Comparison of ENCODE assay signal across 8 mouse cellular contexts in genomic region chr2:32404663-32405062, GRCm38 (mm10). TPM values are rescaled to one million over a fixed set of nuclear protein-coding genes. Genes with fewer than 3 reads are reported as not detected.
DNase-seq lines count a peak whose midpoint lies in the region; ATAC-seq and TF ChIP-seq lines count a peak whose summit lies in the region.

No protein-coding gene starts in this region.

- H3K4me2 ChIP-seq in kidney, embryonic 15.5 days, result no peak overlapping the region
- no peak overlapping the region for H3K4me2 ChIP-seq in midbrain, postnatal 0 days (ENCODE audit: low read depth, low read length, poor library complexity, severe bottlenecking)

- peaks cover 35% of the 10 kb centered on the region for H3K36me3 ChIP-seq in kidney, embryonic 15.5 days
- peaks cover 37% of the 10 kb centered on the region for H3K36me3 ChIP-seq in midbrain, postnatal 0 days (ENCODE audit: insufficient read depth, low read length)
- peaks cover 10% of the 10 kb centered on the region for H3K36me3 ChIP-seq in spleen, adult 2 months (ENCODE audit: control insufficient read depth, insufficient read depth, low read length)

- peak; percentile 91 for DNase-seq in kidney, adult 11 months
- peak; percentile 93 to 95 for DNase-seq in cerebellum, postnatal 4 days (ENCODE audit: low spot score in 2 of 2)
- DNase-seq in gastrocnemius, adult 18-20 months (ENCODE audit: low spot score), result peak; percentile 96
- peak; percentile 100 for DNase-seq in induced T-regulatory cell, adult 2 months (ENCODE audit: low read depth)
- DNase-seq in left cerebral cortex, postnatal 36 days (ENCODE audit: low spot score in 2 of 2), result peak; percentile 87 to 92
- DNase-seq in midbrain, postnatal 0 days (ENCODE audit: low spot score), result peak; percentile 97
- peak; percentile 91 to 92 for DNase-seq in spleen, adult 2 months (ENCODE audit: low read depth in 1 of 2, low spot score in 2 of 2)

- H3K27ac ChIP-seq in kidney, embryonic 15.5 days, result no peak overlapping the region
- H3K27ac ChIP-seq in midbrain, postnatal 0 days (ENCODE audit: low read depth, low read length), result no peak overlapping the region
- no peak overlapping the region for H3K27ac ChIP-seq in spleen, adult 2 months (ENCODE audit: insufficient read depth, low read length)

- no peak for ATAC-seq in kidney, embryonic 15.5 days (replicated peaks; ENCODE audit: low FRiP score)
- ATAC-seq in midbrain, postnatal 0 days (ENCODE audit: low FRiP score), result peak; percentile 41; the same call in 1 of the 2 replicates

- TF ChIP-seq POLR2A in spleen, adult 2 months (IDR thresholded peaks at IDR 0.05; ENCODE audit: low read depth, low read length), result no peak

- intact Hi-C loops in left cerebral cortex, postnatal 36 days (cut with DNase I), result loop anchor here (1.0 to 5.0 kb wide), 2 partner anchors 84 to 163 kb away; no protein-coding TSS in a partner anchor

- whole genome bisulfite sequencing in kidney, embryonic 15.5 days, result 14% methylated on average over 2 of the region's 2 CpGs
- 16% methylated on average over 2 of the region's 2 CpGs for WGBS in midbrain, postnatal 0 days
- WGBS in spleen, adult 2 months, result 15% methylated on average over 2 of the region's 2 CpGs

- no peak overlapping the region for H3K4me3 ChIP-seq in kidney, embryonic 15.5 days (replicated peaks)
- H3K4me3 ChIP-seq in midbrain, postnatal 0 days (ENCODE audit: low read depth, low read length), result no peak overlapping the region
- H3K4me3 ChIP-seq in spleen, adult 2 months (ENCODE audit: extremely low read depth, insufficient read depth, insufficient read length), result no peak overlapping the region

- no peak overlapping the region for H3K9ac ChIP-seq in kidney, embryonic 15.5 days
- H3K9ac ChIP-seq in midbrain, postnatal 0 days (replicated peaks; ENCODE audit: low read length, poor library complexity, severe bottlenecking), result no peak overlapping the region

- TF ChIP-seq CTCF in midbrain, postnatal 0 days (IDR thresholded peaks at IDR 0.05), result peak; percentile 100
- TF ChIP-seq CTCF in spleen, adult 2 months (IDR thresholded peaks at IDR 0.05; ENCODE audit: extremely low read depth, insufficient read depth, insufficient read length, insufficient replicate concordance), result peak; percentile 98; the same call in 1 of the 2 replicates

- peaks cover 9% of the 10 kb centered on the region for H3K4me1 ChIP-seq in kidney, embryonic 15.5 days
- no peaks in the 10 kb centered on the region for H3K4me1 ChIP-seq in midbrain, postnatal 0 days (ENCODE audit: insufficient read depth, low read length)
- H3K4me1 ChIP-seq in spleen, adult 2 months (ENCODE audit: control insufficient read depth, insufficient read depth, insufficient read length), result no peaks in the 10 kb centered on the region

- no peaks in the 10 kb centered on the region for H3K27me3 ChIP-seq in kidney, embryonic 15.5 days
- no peaks in the 10 kb centered on the region for H3K27me3 ChIP-seq in midbrain, postnatal 0 days (ENCODE audit: insufficient read depth, low read length)
- H3K27me3 ChIP-seq in spleen, adult 2 months (ENCODE audit: control insufficient read depth, insufficient read depth, low read length), result no peaks in the 10 kb centered on the region

- H3K9me3 ChIP-seq in kidney, embryonic 15.5 days (replicated peaks), result no peaks in the 10 kb centered on the region
- H3K9me3 ChIP-seq in midbrain, postnatal 0 days (ENCODE audit: low read length), result no peaks in the 10 kb centered on the region

RNA-seq across cellular contexts. Expression of gene Ptges2, which starts 9.0 kb away (rescaled TPM):
- 30.5 and 31.2 TPM in 2 replicates for polyA plus RNA-seq in kidney, embryonic 15.5 days (2015; fragmentation: Nextera tagmentation; extraction: Ambion mirVana)
- total RNA-seq in gastrocnemius, adult 18-20 months (2021), result 10 to 100 TPM; 37.1 to 43.0 TPM
- total RNA-seq in left cerebral cortex, postnatal 36 days (2021), result 10 to 100 TPM; 40.6 to 54.8 TPM
- 33.3 and 41.1 TPM in 2 replicates for total RNA-seq in midbrain, postnatal 0 days (2014; rRNA removed)
- 56.2 and 62.3 TPM in 2 replicates for polyA plus RNA-seq in midbrain, postnatal 0 days (2015; fragmentation: Nextera tagmentation; extraction: Ambion mirVana)
- 10.0 and 12.2 TPM in 2 replicates for polyA plus RNA-seq in spleen, adult 2 months (2012; rRNA removed)

RNA-seq across cellular contexts. Expression of gene Lcn2, which starts 16.6 kb away (rescaled TPM):
- polyA plus RNA-seq in kidney, embryonic 15.5 days (2015; fragmentation: Nextera tagmentation; extraction: Ambion mirVana), result 6.8 and 9.1 TPM in 2 replicates
- 1 to 10 TPM; 1.4 to 4.8 TPM for total RNA-seq in gastrocnemius, adult 18-20 months (2021)
- 1 to 10 TPM in 1 of 2 experiments, under 1 TPM in 1; 0.91 to 1.8 TPM for total RNA-seq in left cerebral cortex, postnatal 36 days (2021)
- 0.57 TPM in 1 of 2 replicates, not detected in the other for total RNA-seq in midbrain, postnatal 0 days (2014; rRNA removed)
- 0.35 and 0.44 TPM in 2 replicates for polyA plus RNA-seq in midbrain, postnatal 0 days (2015; fragmentation: Nextera tagmentation; extraction: Ambion mirVana)
- 52.9 and 70.2 TPM in 2 replicates for polyA plus RNA-seq in spleen, adult 2 months (2012; rRNA removed)

RNA-seq across cellular contexts. Expression of gene 1110008P14Rik, which starts 22.9 kb away (rescaled TPM):
- polyA plus RNA-seq in kidney, embryonic 15.5 days (2015; fragmentation: Nextera tagmentation; extraction: Ambion mirVana), result 47.1 and 52.1 TPM in 2 replicates
- total RNA-seq in gastrocnemius, adult 18-20 months (2021), result 10 to 100 TPM; 42.6 to 47.1 TPM
- 100 to 1,000 TPM; 312 to 437 TPM for total RNA-seq in left cerebral cortex, postnatal 36 days (2021)
- 336 and 450 TPM in 2 replicates for total RNA-seq in midbrain, postnatal 0 days (2014; rRNA removed)
- 198 and 224 TPM in 2 replicates for polyA plus RNA-seq in midbrain, postnatal 0 days (2015; fragmentation: Nextera tagmentation; extraction: Ambion mirVana)
- 86.8 and 149 TPM in 2 replicates for polyA plus RNA-seq in spleen, adult 2 months (2012; rRNA removed)

RNA-seq across cellular contexts. Expression of gene Naif1, which starts 45.6 kb away (rescaled TPM):
- polyA plus RNA-seq in kidney, embryonic 15.5 days (2015; fragmentation: Nextera tagmentation; extraction: Ambion mirVana), result 6.3 and 6.8 TPM in 2 replicates
- total RNA-seq in gastrocnemius, adult 18-20 months (2021), result 1 to 10 TPM; 2.6 to 3.0 TPM
- 1 to 10 TPM; 3.9 TPM for total RNA-seq in left cerebral cortex, postnatal 36 days (2021)
- total RNA-seq in midbrain, postnatal 0 days (2014; rRNA removed), result 2.4 and 3.2 TPM in 2 replicates
- 3.0 and 3.2 TPM in 2 replicates for polyA plus RNA-seq in midbrain, postnatal 0 days (2015; fragmentation: Nextera tagmentation; extraction: Ambion mirVana)
- polyA plus RNA-seq in spleen, adult 2 months (2012; rRNA removed), result 4.3 and 6.2 TPM in 2 replicates

RNA-seq across cellular contexts. Expression of gene Slc25a25, which starts 46.6 kb away (rescaled TPM):
- polyA plus RNA-seq in kidney, embryonic 15.5 days (2015; fragmentation: Nextera tagmentation; extraction: Ambion mirVana), result 20.4 and 20.7 TPM in 2 replicates
- 100 to 1,000 TPM in 1 of 2 experiments, 10 to 100 TPM in 1; 47.6 to 217 TPM for total RNA-seq in gastrocnemius, adult 18-20 months (2021)
- 10 to 100 TPM; 58.5 to 60.5 TPM for total RNA-seq in left cerebral cortex, postnatal 36 days (2021)
- 60.6 and 69.2 TPM in 2 replicates for total RNA-seq in midbrain, postnatal 0 days (2014; rRNA removed)
- polyA plus RNA-seq in midbrain, postnatal 0 days (2015; fragmentation: Nextera tagmentation; extraction: Ambion mirVana), result 52.0 and 53.4 TPM in 2 replicates
- polyA plus RNA-seq in spleen, adult 2 months (2012; rRNA removed), result 11.4 and 15.0 TPM in 2 replicates
